Mouse (Mus musculus) 3134 (cell line): ENCODE data around the gene Gm10100.
"Not testable (repeated sequence)": the region's sequence is repeated elsewhere in the genome, so short reads cannot be mapped to it uniquely, and the experiment has no call there.

Experiments
- DNase-seq: peaks from one replicate; pipeline ENCODE4 v3.0.0-alpha.2; 2011; ENCODE audit warnings: low spot score; ENCODE audit not compliant: insufficient read length; ENCODE audit errors: extremely low read depth

Gm10100 gene

GRCm38 (mm10) chr10:77751254-77751653 is 25.0 kb downstream of the Gm10100 start, which contains the start of gene Gm9736:
TSS of gene Gm9736 (minus strand) at chr10:77751354.
- not testable (repeated sequence) for DNase-seq

DNA sequence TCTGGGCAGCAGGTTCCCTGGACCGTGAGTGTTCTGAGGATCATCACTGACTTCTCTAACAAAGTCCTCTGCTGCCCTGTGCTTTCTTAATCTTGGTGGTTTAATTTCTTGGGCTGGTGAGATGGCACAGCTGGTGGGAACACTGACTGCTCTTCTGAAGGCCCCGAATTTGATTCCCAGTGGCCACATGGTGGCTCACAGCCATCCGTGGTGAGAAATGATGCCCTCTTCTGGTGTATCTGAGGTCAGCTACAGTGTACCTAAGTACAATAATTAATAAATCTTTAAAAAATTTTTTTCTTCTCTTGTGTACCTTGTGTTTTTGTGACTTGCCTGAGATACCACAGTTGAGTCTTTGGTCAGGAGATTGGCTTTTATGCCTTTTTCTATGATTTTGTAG is 26.0 kb downstream of the Gm10100 start:
- not testable (repeated sequence) for DNase-seq

GRCm38 (mm10) chr10:77753448-77753847 is 27.2 kb downstream of the Gm10100 start:
- DNase-seq, result no peak

DNA sequence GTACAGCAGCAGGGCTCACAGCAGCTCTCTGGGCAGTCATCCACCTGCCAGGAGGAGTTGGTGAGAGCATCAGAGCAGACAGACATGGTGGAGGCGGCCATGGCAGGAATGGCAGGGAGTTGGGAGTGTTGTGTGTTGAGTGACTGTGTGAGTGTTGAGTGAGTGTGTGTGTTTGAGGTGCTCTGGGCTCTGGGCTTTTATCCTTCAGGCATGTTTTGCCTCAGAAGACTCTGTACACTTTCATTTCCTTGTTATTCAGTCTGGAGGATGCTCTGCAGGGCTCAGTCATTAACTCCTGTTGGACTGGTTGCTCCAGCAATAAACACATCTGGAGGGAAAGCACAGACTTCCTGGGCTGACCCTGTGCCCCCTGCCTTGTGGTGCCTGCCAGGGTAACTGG is 33.3 kb downstream of the Gm10100 start, which contains the start of gene Gm3233:
TSS of gene Gm3233 (minus strand) at position 101 of the 400 bp plus-strand sequence.
- DNase-seq, result not testable (repeated sequence)

DNA sequence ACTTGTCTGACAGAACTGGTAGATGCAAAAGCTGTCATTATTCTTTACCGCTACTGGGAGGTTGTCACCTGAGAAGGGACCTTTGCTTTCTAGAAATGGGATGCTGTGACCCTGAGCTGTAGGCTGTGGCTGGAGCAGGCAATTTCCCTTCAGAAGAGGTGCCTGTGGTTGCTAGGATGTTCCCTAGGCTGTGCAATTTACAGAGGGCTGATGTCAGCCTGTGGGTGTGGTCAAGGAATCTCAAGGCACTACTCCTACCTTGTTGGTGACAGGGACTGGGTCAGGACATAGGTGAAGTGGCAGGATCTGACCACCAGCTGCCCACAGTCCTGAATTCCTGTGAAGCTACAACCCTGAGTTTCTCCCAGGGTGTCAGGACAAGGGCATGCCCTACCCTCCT is 43.4 kb downstream of the Gm10100 start:
- DNase-seq, result no peak

DNA sequence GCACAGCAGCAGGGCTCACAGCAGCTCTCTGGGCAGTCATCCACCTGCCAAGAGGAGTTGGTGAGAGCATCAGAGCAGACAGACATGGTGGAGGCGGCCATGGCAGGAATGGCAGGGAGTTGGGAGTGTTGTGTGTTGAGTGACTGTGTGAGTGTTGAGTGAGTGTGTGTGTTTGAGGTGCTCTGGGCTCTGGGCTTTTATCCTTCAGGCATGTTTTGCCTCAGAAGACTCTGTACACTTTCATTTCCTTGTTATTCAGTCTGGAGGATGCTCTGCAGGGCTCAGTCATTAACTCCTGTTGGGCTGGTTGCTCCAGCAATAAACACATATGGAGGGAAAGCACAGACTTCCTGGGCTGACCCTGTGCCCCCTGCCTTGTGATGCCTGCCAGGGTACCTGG is 44.9 kb downstream of the Gm10100 start, which contains the start of gene Gm3238:
TSS of gene Gm3238 (minus strand) at position 101 of the 400 bp plus-strand sequence.
- not testable (repeated sequence) for DNase-seq

GRCm38 (mm10) chr10:77772142-77772541 is 45.9 kb downstream of the Gm10100 start:
- not testable (repeated sequence) for DNase-seq
